Mouse (Mus musculus) myocyte (in vitro differentiated cells): ENCODE measurements around the gene Mgll.

Source experiments
- CEBPB ChIP-seq: IDR thresholded peaks from 2 replicates; pipeline ENCODE4 v1.6.1; 2011; ENCODE audit warnings: mild to moderate bottlenecking, moderate library complexity; ENCODE audit not compliant: poor library complexity, insufficient read depth, severe bottlenecking
- E2F4 ChIP-seq: IDR thresholded peaks from one replicate; pipeline ENCODE4 v1.6.1; 2011; ENCODE audit warnings: mild to moderate bottlenecking, control low read depth, moderate library complexity; ENCODE audit not compliant: insufficient read depth
- MAX ChIP-seq: IDR thresholded peaks from one replicate; pipeline ENCODE4 v1.6.1; 2011; ENCODE audit warnings: low read depth, mild to moderate bottlenecking, control low read depth
- MYOG ChIP-seq, 3 experiments: IDR thresholded peaks; one replicate each; pipeline ENCODE4 v1.6.1; 2011; ENCODE audit warnings: control low read depth in 2 of 3, low read depth in 2 of 3, mild to moderate bottlenecking in 2 of 3; ENCODE audit not compliant: insufficient read length in 2 of 3, control insufficient read depth in 1 of 3, insufficient read depth in 1 of 3
- POLR2A ChIP-seq: IDR thresholded peaks from one replicate; pipeline ENCODE4 v1.6.1; 2011; ENCODE audit warnings: low read depth, mild to moderate bottlenecking, control low read depth, moderate library complexity; ENCODE audit not compliant: insufficient read length
- POLR2AphosphoS2 ChIP-seq: IDR thresholded peaks from one replicate; pipeline ENCODE4 v1.6.1; 2011; ENCODE audit warnings: low read depth, control low read depth; ENCODE audit not compliant: insufficient read length
- TCF12 ChIP-seq: IDR thresholded peaks from one replicate; pipeline ENCODE4 v1.6.1; 2011; ENCODE audit warnings: mild to moderate bottlenecking, control low read depth; ENCODE audit not compliant: poor library complexity, insufficient read depth, severe bottlenecking
- USF1 ChIP-seq: IDR thresholded peaks from one replicate; pipeline ENCODE4 v1.6.1; 2011; ENCODE audit warnings: low read depth, mild to moderate bottlenecking, control low read depth, moderate library complexity

DNA sequence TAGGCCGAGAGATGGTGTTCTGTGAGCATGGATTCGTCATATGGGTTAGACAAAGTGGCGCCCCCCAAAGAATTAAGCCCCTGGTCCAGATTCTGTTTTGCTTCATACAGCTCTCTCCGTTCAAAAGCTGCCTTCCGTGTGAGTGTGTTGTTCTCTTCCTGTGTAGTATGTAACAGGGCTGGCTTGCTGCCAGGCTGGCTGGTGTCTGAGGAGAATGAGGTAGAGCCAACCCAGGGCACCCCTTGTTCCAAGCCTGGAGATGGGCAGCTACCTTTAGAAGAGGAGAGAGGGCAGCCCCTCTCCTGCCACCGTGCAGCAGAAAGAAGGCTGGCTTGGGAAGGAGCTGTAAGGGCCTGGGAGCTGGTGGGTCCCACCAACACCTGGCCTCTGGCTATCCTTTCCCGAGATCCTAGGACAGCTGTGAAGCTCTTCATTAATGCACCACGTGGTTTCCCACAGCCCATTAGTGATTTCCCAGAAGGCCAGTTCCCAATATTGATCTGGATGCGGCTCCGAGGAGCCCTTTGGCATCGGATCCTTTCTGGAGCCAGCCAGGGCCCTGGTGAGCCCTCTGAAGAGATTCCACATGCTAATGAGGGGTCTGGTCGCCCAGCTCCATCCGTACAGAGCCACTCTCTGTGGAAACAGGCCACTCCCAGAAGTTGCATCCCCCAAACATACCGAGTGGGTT, 19.5 kb downstream of the Mgll start:
- no peak for TF ChIP-seq POLR2A
- no peak for TF ChIP-seq POLR2AphosphoS2
- no peak for TF ChIP-seq E2F4
- no peak for TF ChIP-seq MYOG (IDR thresholded peaks at IDR 0.05; ENCODE audit: control insufficient read depth in 1 of 3, insufficient read depth in 1 of 3, insufficient read length in 2 of 3, low read depth in 2 of 3)
- no peak for TF ChIP-seq CEBPB
- TF ChIP-seq USF1, result no peak
- TF ChIP-seq TCF12, result no peak
- no peak for TF ChIP-seq MAX
